Mouse (Mus musculus): ENCODE results near the gene Polr3b. TPM values are rescaled to one million over a fixed set of nuclear protein-coding genes. Genes with fewer than 3 reads are reported as not detected.
A peak's percentile ranks its signal among the peaks of the same experiment; 100 is the strongest.

Polr3b gene
- total and polyA plus RNA-seq, 2 experiments from 2014 or later: 8.7 to 11.1 TPM

DNA sequence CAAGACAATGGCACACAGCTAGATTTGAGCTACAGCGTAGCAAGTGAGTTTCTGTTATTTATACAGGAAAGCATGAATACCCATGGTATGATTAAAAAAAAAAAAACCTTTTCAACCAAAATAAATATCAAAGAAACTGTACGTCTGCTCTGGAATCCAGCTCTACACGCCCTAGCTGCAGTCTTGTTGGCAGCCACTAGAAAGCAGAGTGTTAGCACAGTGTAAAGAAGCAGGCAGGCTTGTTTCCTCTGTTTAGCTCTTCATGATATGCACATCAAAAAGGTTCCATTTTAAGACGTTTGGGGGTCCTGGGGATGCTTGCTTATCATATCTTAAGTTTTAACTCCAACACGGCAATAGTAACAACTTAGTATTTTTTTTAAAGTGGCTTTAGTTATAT lies 89.8 kb downstream of the Polr3b start:
- H3K9me3 ChIP-seq (ENCODE audit: low read length): no peaks in the 10 kb centered on the region
- DNase-seq (ENCODE audit: low spot score): peak; percentile 57
- peaks cover 12% of the 10 kb centered on the region for H3K4me1 ChIP-seq (ENCODE audit: insufficient read depth, low read length)
- TF ChIP-seq CTCF (IDR thresholded peaks at IDR 0.05; ENCODE audit: low read depth): peak; percentile 61
- no peaks in the 10 kb centered on the region for H3K27me3 ChIP-seq (ENCODE audit: insufficient read depth, low read length)
- no peak overlapping the region for H3K9ac ChIP-seq (replicated peaks; ENCODE audit: low read length)
- WGBS: 34% methylated on average over 5 of the region's 5 CpGs
- peak overlapping the region; percentile 64 for H3K27ac ChIP-seq
- H3K36me3 ChIP-seq (ENCODE audit: insufficient read depth, low read length): peaks cover 8% of the 10 kb centered on the region; the same call in 1 of the 2 replicates
- no peak for ATAC-seq
- H3K4me2 ChIP-seq (ENCODE audit: low read depth, low read length): 0 out of 2 replicates have a peak overlapping the region, but pooled peaks have one; percentile 0
- H3K4me3 ChIP-seq (ENCODE audit: low read length): no peak overlapping the region

DNA sequence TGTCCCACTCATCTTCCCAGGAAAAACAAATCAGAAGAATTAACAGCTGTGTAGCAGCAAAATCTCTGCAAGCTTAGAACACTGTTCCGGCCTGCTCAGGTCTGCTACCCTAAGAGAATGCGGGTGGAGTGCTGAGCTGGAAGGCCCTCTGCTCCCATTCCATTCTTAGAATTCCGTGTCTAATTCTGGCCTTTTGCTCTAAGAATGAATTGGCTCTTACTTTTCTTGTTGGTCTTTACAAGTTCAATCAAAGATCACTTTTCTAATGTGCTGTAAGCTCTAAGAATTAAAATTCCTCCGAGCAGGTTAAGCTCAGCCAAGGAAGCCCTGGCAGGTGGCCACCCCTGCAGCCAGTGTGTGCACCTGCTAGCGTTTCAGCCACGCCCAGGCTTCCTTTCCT lies 90.4 kb downstream of the Polr3b start:
- Histone ChIP-seq H3K4me3 (ENCODE audit: low read length) (no peak overlapping the region), H3K9ac (replicated peaks; ENCODE audit: low read length) (no peak overlapping the region), H3K4me1 (ENCODE audit: insufficient read depth, low read length) (peaks cover 12% of the 10 kb centered on the region), H3K27ac (0 out of 2 replicates have a peak overlapping the region, but pooled peaks have one; percentile 32), H3K36me3 (ENCODE audit: insufficient read depth, low read length) (peaks cover 8% of the 10 kb centered on the region; the same call in 1 of the 2 replicates), H3K4me2 (ENCODE audit: low read depth, low read length) (no peak overlapping the region), H3K27me3 (ENCODE audit: insufficient read depth, low read length) (no peaks in the 10 kb centered on the region), H3K9me3 (ENCODE audit: low read length) (no peaks in the 10 kb centered on the region)
- ATAC-seq (no peak), DNase-seq (ENCODE audit: low spot score) (no peak)
- 49% methylated on average over 6 of the region's 6 CpGs for WGBS
- no peak for TF ChIP-seq CTCF (IDR thresholded peaks at IDR 0.05; ENCODE audit: low read depth)

DNA sequence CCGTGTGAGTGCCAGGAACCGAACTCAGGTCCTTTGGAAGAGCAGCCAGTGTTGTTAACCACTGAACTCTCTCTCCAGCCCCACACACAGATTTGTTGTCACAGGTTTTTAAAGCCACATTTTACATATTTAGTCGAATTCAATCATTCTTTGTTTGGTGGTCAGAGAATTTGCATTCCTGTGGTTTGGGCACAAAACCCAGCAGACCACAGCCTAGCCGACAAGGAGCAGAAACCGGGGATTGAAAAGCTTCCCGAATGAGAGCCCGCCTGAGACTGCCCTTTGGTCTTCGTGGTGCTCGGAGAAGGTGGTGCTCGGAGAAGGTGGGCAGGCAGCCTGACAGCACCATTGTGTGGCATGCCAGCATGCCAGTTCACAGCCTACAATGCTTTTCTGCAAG lies 91.0 kb downstream of the Polr3b start:
- peaks cover 12% of the 10 kb centered on the region for H3K4me1 ChIP-seq (ENCODE audit: insufficient read depth, low read length)
- no peak overlapping the region for H3K9ac ChIP-seq (replicated peaks; ENCODE audit: low read length)
- no peak for TF ChIP-seq CTCF (IDR thresholded peaks at IDR 0.05; ENCODE audit: low read depth)
- no peak overlapping the region for H3K4me3 ChIP-seq (ENCODE audit: low read length)
- no peak overlapping the region for H3K27ac ChIP-seq
- H3K4me2 ChIP-seq (ENCODE audit: low read depth, low read length): no peak overlapping the region
- H3K36me3 ChIP-seq (ENCODE audit: insufficient read depth, low read length): peaks cover 8% of the 10 kb centered on the region; the same call in 1 of the 2 replicates
- H3K27me3 ChIP-seq (ENCODE audit: insufficient read depth, low read length): no peaks in the 10 kb centered on the region
- no peaks in the 10 kb centered on the region for H3K9me3 ChIP-seq (ENCODE audit: low read length)
- ATAC-seq (no peak), DNase-seq (ENCODE audit: low spot score) (no peak)
- 43% methylated on average over 10 of the region's 10 CpGs for WGBS

DNA sequence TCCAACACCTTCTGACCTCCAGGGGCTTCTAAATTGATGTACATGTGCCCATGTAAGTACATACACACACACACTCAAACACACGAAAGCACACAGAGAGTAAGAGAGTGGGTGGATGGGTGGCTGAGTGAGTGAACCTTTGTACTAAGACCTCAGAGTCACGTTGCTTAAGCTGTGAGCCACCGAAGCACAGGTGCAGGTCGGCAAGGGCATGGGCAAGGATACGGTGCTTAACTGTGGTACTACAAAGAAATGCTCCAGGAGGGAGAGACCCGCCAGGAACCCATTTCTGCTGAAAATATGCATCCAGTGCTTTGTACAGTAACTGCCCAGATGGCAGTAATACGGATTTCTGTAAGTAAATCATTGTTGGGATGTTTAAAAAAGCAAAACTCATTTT lies 93.5 kb downstream of the Polr3b start:
- Histone ChIP-seq H3K4me1 (ENCODE audit: insufficient read depth, low read length) (peaks cover 12% of the 10 kb centered on the region), H3K4me3 (ENCODE audit: low read length) (no peak overlapping the region), H3K4me2 (ENCODE audit: low read depth, low read length) (no peak overlapping the region), H3K9ac (replicated peaks; ENCODE audit: low read length) (no peak overlapping the region), H3K27ac (no peak overlapping the region), H3K27me3 (ENCODE audit: insufficient read depth, low read length) (no peaks in the 10 kb centered on the region), H3K9me3 (ENCODE audit: low read length) (no peaks in the 10 kb centered on the region), H3K36me3 (ENCODE audit: insufficient read depth, low read length) (peaks cover 15% of the 10 kb centered on the region; the same call in 1 of the 2 replicates)
- no peak for DNase-seq (ENCODE audit: low spot score)
- WGBS: 87% methylated on average over 7 of the region's 7 CpGs
- ATAC-seq: no peak
- TF ChIP-seq CTCF (IDR thresholded peaks at IDR 0.05; ENCODE audit: low read depth): no peak

DNA sequence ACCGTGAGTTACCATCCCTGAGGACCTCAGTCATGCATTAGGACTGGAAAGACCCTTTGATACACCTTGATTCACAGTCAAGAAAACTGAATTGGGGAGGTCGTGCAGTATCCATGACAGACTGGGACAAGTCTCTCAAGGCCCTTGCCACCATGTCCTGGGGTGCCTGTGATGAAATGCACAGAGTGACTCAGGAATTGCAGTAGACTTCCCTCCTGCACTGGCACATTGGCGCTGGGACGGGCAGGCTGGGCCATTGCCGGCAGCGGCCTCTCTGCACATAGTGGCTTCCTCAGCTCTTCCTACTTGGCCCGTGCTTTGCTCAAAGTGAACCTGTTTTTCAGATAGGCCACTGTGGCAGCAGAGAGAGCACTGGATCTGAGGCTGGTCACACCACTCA lies 94.5 kb downstream of the Polr3b start:
- Histone ChIP-seq H3K36me3 (ENCODE audit: insufficient read depth, low read length) (peaks cover 20% of the 10 kb centered on the region; the same call in 1 of the 2 replicates), H3K4me1 (ENCODE audit: insufficient read depth, low read length) (peaks cover 7% of the 10 kb centered on the region), H3K4me3 (ENCODE audit: low read length) (no peak overlapping the region), H3K9ac (replicated peaks; ENCODE audit: low read length) (no peak overlapping the region), H3K27ac (no peak overlapping the region), H3K4me2 (ENCODE audit: low read depth, low read length) (no peak overlapping the region), H3K27me3 (ENCODE audit: insufficient read depth, low read length) (no peaks in the 10 kb centered on the region), H3K9me3 (ENCODE audit: low read length) (no peaks in the 10 kb centered on the region)
- WGBS: 94% methylated on average over 7 of the region's 7 CpGs
- no peak for ATAC-seq
- DNase-seq (ENCODE audit: low spot score): no peak
- no peak for TF ChIP-seq CTCF (IDR thresholded peaks at IDR 0.05; ENCODE audit: low read depth)

DNA sequence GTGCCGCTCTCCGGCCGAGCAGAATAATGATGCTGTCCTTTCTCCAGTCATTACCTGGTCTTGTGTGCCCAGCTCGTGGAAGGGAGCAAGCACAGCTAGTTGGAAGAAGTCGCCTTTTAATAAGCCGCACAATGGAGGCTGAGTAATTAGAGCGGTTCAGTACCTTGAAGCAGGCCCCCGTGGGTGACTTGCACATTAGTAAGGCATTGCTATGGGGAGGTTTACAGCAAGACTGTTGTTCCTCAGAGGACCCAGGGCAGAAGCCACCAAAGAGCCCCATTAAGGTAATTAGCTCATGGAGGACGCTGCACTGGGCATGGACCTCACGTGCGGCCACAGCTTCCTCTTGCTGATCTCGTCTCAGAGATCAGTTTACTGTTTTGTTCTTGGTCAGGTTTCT lies 100.6 kb downstream of the Polr3b start:
- Histone ChIP-seq H3K4me2 (ENCODE audit: low read depth, low read length) (no peak overlapping the region), H3K4me1 (ENCODE audit: insufficient read depth, low read length) (no peaks in the 10 kb centered on the region), H3K36me3 (ENCODE audit: insufficient read depth, low read length) (peaks cover 12% of the 10 kb centered on the region; the same call in 1 of the 2 replicates), H3K9me3 (ENCODE audit: low read length) (no peaks in the 10 kb centered on the region), H3K9ac (replicated peaks; ENCODE audit: low read length) (no peak overlapping the region), H3K4me3 (ENCODE audit: low read length) (no peak overlapping the region), H3K27ac (no peak overlapping the region), H3K27me3 (ENCODE audit: insufficient read depth, low read length) (no peaks in the 10 kb centered on the region)
- ATAC-seq (no peak), DNase-seq (ENCODE audit: low spot score) (no peak)
- TF ChIP-seq CTCF (IDR thresholded peaks at IDR 0.05; ENCODE audit: low read depth): no peak
- WGBS: 68% methylated on average over 12 of the region's 12 CpGs

DNA sequence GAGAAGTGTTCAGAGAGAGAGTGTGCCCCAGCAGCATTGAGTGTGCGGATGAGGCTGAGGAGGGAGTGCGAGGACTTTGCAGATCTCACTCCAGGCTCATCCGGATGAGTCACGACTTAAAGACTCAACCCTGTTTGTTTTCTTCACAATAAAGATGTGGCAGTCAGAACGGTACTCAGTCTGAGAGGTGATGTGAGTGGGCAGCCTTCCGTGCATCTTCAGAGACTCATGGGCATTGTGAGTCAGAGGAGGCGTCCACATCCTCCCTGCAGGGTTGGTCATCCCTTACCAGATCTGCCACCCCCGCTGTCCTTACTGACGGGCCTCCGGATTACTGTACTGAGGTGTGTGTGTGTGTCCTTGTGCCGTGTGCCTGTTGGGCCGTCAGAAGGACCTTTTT lies 104.9 kb downstream of the Polr3b start:
- WGBS: 88% methylated on average over 12 of the region's 12 CpGs
- Histone ChIP-seq H3K9me3 (ENCODE audit: low read length) (no peaks in the 10 kb centered on the region), H3K9ac (replicated peaks; ENCODE audit: low read length) (no peak overlapping the region), H3K4me3 (ENCODE audit: low read length) (no peak overlapping the region), H3K36me3 (ENCODE audit: insufficient read depth, low read length) (no peaks in the 10 kb centered on the region), H3K27ac (no peak overlapping the region), H3K4me2 (ENCODE audit: low read depth, low read length) (no peak overlapping the region), H3K4me1 (ENCODE audit: insufficient read depth, low read length) (no peaks in the 10 kb centered on the region), H3K27me3 (ENCODE audit: insufficient read depth, low read length) (no peaks in the 10 kb centered on the region)
- no peak for DNase-seq (ENCODE audit: low spot score)
- TF ChIP-seq CTCF (IDR thresholded peaks at IDR 0.05; ENCODE audit: low read depth): no peak
- no peak for ATAC-seq

All from hindbrain, postnatal 0 days (tissue).